Mouse (Mus musculus): ENCODE measurements around the gene Smco2. TPM values are rescaled to one million over a fixed set of nuclear protein-coding genes. Genes with fewer than 3 reads are reported as not detected.

The Smco2 gene
- total RNA-seq (2021): 1 to 10 TPM; 2.3 TPM

- intact Hi-C loops (cut with DNase I): no loop called here
- DNase-seq (ENCODE audit: low spot score): no peak
These were observed at the start of gene Smco2 for GRCm38 (mm10) chr6:146850050-146850449. Gene Smco2, plus strand, starts transcription at chr6:146850104.

DNA sequence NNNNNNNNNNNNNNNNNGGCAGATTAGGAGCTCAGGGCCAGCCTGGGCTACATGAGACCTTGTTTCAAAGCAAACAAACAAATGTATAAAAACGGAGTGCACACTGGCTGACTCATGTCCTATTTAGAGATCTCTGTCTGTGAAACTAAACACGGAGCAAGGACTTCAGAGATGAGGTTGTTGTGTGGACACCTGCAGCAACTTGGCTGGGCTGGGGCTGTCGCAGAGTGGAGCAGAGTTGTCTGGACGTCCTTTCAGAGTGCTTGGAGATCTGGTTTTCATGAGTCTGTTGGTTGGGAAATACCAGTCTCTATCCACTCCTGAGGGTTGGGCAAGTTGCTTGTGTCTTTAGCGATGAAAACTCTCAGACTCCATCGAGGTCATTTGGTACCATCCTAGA lies 39.9 kb upstream of the Smco2 start:
- no peak for DNase-seq (ENCODE audit: low spot score)
- intact Hi-C loops (cut with DNase I): no loop called here

DNA sequence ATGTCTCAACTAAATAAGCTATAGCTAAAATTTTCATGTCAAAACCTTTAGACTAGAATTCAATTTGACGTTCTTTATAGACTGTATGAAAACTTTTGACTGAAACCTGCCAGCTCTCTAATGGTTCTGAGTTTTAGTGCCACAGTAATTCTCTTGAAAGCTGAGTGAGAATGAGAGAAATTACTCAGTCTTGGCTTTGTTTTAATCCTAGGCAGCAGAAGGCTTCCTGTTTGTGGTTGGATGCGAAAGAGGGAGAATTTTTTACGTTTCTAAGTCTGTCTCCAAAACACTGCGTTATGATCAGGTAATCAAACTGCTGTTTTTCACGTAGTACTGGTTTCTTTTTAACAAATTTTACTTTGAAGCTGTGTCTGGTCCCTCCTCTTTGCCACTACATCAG lies 36.9 kb upstream of the Smco2 start:
- no peak for DNase-seq (ENCODE audit: low spot score)
- intact Hi-C loops (cut with DNase I): no loop called here

DNA sequence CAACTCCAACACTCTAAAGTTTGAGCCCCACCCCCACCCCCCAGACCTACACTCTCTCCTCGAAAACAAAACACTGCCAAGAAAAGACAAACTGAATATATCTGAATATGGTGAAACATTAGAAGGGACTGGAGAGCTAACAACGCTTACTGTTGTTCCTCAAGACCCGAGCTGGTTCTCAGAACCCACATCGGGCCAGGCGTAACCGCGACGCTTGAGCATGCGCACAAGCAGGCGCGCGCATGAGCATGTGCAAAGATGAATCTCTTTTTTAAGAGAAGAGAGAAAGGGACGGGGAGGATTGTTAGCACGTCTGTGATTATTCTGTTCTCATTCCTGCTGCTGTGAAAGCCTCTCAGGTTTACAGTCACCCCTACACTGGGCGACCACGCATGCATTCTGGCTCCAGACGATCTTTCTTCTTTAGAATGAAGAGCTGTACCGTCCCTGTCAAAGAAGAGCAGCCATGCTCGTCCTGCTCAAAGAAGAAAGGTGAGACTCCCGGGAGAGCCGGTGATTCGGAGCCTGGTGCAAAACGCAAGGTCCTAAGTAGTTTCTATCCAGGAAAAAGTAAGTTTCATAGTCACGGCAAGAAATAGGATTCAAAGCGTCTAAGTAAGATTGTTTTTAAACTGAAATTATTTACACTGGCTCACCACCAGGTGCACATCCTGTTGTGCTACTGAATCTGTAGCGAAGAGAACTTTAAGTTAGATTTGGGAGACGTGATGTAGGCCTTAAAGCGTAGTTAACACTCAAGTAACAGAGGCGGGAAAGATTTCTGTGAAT lies 29.5 kb upstream of the Smco2 start:
- intact Hi-C loops (cut with DNase I): loop anchor here (5.0 to 10.0 kb wide), 2 partner anchors 297 to 1134 kb away; no protein-coding TSS in a partner anchor

DNA sequence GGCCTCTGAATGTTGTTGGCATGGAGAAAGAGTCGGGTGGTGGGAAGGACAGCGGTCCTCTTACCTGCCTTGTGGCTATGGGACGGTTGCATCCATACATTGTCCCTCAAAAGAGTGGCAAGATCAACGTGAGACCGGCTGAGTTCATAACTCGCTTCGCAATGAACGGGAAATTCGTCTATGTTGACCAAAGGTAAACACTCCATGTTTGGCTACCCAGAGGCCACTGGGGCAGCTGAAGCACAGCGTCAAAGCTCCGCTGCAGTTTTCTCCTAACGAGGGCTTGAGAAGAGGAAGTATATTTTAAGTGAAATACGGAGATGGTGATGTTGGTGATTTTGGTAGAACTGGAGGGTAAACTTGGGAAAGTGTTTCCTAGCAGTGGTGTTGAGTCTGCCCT lies 27.9 kb upstream of the Smco2 start:
- no peak for DNase-seq (ENCODE audit: low spot score)
- intact Hi-C loops (cut with DNase I): loop anchor here (5.0 to 10.0 kb wide), 2 partner anchors 295 to 1133 kb away; no protein-coding TSS in a partner anchor

More for the DNA sequence above, 29.5 kb upstream of the Smco2 start:
- DNase-seq (ENCODE audit: low spot score): no peak

DNA sequence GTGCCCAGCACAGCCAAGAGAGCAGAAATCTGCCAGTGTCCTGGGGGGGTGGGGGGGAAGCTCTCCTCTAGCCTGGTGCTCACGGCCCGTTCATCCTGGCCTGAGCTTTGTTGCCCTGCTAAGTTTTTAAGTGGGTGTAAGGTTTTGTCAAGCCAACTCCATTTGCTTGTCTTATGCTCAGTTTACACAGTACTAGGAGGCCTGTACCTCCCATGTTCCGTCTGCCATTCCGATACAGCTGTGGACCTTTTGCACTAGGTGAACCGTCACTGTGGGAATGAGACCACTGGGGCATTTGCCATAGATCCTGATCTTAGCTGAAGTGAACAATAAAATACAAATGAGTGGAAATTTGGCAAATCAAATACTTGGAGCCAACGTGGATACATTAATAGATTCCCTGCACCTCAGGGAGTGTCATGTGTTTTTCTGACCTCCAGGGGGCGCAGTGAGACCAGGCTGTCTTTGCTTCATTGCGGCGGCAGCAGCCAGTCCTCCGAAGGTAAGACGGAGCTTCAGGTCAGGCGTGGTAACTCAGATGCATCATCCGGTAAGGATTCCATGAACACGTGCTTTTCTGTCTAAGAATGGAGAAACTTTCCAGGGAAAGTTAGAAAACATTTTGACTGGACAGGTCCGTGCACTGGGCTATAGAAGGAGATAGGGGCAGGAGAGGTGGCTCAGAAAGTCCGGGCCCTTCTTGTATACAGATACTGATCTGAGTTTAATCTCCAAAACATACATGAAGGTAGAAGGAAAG lies 25.0 kb upstream of the Smco2 start:
- intact Hi-C loops (cut with DNase I): loop anchor here (2.0 to 10.0 kb wide), 3 partner anchors 170 to 1130 kb away; no protein-coding TSS in a partner anchor

GRCm38 (mm10) chr6:146825487-146825773 lies 24.5 kb upstream of the Smco2 start:
- DNase-seq (ENCODE audit: low spot score): no peak
- intact Hi-C loops (cut with DNase I): loop anchor here (2.0 to 10.0 kb wide), 2 partner anchors 169 to 1129 kb away; no protein-coding TSS in a partner anchor

More for the DNA sequence above, 25.0 kb upstream of the Smco2 start:
- DNase-seq (ENCODE audit: low spot score): peak; percentile 12

GRCm38 (mm10) chr6:146831320-146831719 lies 18.6 kb upstream of the Smco2 start:
- DNase-seq (ENCODE audit: low spot score): no peak
- intact Hi-C loops (cut with DNase I): no loop called here

DNA sequence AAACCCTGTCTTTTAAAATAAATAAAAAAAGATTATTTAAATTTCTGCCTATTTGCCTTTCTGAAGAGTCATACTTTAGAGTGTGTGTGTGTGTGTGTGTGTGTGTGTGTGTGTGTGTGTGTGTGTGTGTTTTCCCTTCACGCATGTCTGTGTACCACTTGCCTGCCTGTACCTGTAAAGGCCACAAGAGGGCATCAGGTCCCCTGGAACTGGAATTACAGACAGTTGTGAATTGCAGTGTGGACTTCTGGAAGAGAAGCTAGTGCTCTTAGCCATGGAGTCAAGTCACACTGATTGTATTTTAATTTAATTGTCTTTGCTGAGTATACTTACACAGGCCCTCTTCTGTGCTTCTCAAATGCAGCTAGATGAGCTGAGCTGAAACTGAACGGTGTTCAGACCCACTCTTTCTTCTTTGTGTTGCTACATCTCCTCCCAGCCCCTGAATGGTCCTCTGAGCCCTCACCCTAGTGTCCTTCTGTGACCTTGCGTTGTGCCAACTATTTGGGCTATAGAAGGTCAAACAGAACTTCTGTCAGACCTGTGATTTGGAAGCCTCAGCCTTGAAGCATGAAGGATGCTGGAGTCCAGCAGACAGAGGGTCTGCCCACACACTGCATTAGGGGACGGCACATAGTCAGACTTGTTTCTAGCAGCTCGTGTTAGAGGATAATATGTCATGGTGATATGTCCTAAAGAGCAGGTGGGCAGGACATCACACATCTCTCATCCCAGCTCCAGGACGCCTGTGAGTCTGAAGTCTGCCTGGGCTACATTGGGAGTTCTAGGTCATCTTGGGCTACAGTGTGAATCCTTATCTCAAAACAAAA lies 16.2 kb upstream of the Smco2 start:
- intact Hi-C loops (cut with DNase I): loop anchor here (1.0 kb wide), 2 partner anchors 129 to 161 kb away; no protein-coding TSS in a partner anchor
- DNase-seq (ENCODE audit: low spot score): no peak

DNA sequence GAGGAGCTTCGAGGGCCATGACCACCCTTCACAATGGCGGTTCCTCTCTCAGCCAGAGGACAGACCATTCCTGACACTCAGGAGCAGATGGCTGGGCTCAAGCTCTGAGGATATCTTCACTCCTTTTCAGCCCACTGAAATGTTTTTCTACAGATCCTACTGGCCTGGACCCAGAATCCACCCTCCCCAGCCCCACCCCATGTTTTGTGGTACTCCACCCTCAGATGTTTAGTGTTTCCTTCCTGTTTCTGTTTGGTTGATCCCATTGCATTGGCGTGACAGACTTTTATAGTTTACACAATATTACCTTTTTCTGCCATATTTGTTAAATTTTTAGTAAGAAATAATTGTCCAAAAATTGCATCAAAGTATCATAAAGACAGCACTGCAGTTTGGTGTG lies 15.6 kb upstream of the Smco2 start:
- DNase-seq (ENCODE audit: low spot score): no peak
- intact Hi-C loops (cut with DNase I): no loop called here

DNA sequence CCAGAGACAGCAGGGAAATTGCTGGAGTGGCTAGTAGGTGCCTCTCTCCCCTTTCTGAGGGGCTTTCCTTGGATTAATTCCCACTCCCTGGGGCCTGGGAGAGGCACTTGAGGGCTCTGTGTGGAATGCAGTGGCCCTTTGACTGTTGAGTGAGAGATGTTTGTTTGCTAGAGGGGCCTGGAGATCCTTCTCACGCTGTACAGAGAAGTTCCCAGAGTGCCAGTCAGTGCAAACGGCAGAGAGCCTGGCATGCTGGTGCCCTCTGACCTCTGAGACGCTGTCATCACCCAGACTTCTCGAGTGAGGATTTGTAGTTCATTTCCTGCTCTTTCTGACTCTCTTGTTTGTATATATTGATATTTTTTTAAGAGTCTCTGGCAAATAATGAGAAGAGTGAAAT lies 14.1 kb upstream of the Smco2 start:
- intact Hi-C loops (cut with DNase I): no loop called here

GRCm38 (mm10) chr6:146837316-146837715 lies 12.6 kb upstream of the Smco2 start:
- intact Hi-C loops (cut with DNase I): no loop called here
- no peak for DNase-seq (ENCODE audit: low spot score)

More for the DNA sequence above, 14.1 kb upstream of the Smco2 start:
- no peak for DNase-seq (ENCODE audit: low spot score)

- intact Hi-C loops (cut with DNase I): no loop called here
These were observed 11.5 kb upstream of the Smco2 start for GRCm38 (mm10) chr6:146838366-146838765.

GRCm38 (mm10) chr6:146838863-146839262 lies 11.0 kb upstream of the Smco2 start:
- DNase-seq (ENCODE audit: low spot score): no peak
- intact Hi-C loops (cut with DNase I): no loop called here

More at GRCm38 (mm10) chr6:146838366-146838765, 11.5 kb upstream of the Smco2 start:
- DNase-seq (ENCODE audit: low spot score): no peak

- intact Hi-C loops (cut with DNase I): no loop called here
- DNase-seq (ENCODE audit: low spot score): no peak
These were observed 5.0 kb upstream of the Smco2 start for GRCm38 (mm10) chr6:146844867-146845266.

- intact Hi-C loops (cut with DNase I): no loop called here
- no peak for DNase-seq (ENCODE audit: low spot score)
These were observed 4.6 kb upstream of the Smco2 start for GRCm38 (mm10) chr6:146845347-146845746.

DNA sequence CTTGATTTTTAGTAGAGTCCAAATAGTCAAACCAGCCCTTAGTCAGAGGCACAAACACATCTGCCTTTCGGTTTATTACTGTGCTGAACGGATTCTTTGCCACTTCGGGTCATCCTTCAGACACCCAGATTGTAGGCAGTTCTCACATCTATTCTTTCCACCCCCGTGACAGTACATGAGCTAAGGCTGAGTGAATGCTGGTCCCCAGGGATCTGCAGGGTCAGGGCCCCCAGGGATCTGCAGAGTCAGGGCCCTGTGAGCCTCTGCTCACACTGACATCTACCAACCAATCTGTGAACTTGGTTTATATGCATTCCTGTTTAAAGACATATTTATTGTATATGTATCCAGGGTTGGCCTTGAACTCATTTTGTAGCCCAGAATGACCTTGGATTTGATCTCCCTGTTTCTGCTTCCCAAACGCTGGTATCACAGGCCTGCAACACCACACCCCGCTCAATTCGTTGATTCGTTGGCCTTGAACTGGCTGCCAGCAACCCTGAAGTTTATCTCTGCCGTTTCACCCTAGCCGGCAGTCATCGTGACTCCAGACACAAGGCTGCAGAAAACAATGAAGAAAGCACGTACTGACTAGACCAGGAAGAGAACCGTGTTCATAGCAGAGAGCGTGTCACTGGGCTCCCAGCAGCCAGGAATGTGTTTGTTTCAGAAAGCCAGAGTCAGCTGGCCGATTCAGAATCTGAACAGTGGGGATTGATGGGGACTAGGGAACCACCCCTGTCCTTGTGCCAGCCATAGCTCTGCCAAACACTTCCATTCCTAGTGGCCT lies 3.7 kb upstream of the Smco2 start:
- intact Hi-C loops (cut with DNase I): no loop called here
- DNase-seq (ENCODE audit: low spot score): peak; percentile 32

- DNase-seq (ENCODE audit: low spot score): no peak
- intact Hi-C loops (cut with DNase I): no loop called here
These were observed 2.5 kb upstream of the Smco2 start for GRCm38 (mm10) chr6:146847402-146847801.

DNA sequence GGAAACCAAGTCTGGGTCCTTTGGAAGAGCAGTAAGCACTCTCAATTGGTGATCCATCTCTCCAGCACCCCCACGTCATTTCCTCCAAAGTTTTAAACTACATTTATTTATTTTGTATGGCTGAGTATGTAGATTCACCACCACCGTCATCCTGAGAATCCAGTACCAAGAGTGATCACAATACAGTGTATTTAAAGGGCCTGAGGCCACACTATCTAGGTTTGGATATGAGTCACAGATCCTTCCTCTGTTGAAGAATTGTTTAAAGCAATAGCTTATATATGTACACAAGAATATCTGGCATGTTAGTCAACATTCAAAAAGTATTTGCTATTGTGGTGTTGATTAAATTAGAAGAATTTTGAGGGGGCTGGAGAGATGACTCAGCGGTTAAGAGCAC lies 1.6 kb upstream of the Smco2 start:
- intact Hi-C loops (cut with DNase I): no loop called here

More for the DNA sequence above, 1.6 kb upstream of the Smco2 start:
- DNase-seq (ENCODE audit: low spot score): no peak

All from heart, postnatal 25 days (tissue).